Mouse (Mus musculus) embryonic facial prominence, embryonic 15.5 days (tissue): ENCODE data around the gene Hmgcl. TPM values are rescaled to one million over a fixed set of nuclear protein-coding genes. Genes with fewer than 3 reads are reported as not detected.

ENCODE experiments used
- ATAC-seq: fragments of 200-750 bp; cut with Nextera tagmentation; 2 replicates; pipeline ENCODE4 v1.8.0; 2017; ENCODE audit warnings: low read depth, moderate TSS enrichment; ENCODE audit not compliant: insufficient number of reproducible peaks, low FRiP score, low TSS enrichment
- H3K27ac ChIP-seq: fragments of 300-500 bp; sonication (generic); replicated peaks from 2 replicates; pipeline ENCODE4 v1.5.1; 2015; ENCODE audit warnings: mild to moderate bottlenecking, inconsistent platforms
- H3K27me3 ChIP-seq: fragments of 300-500 bp; sonication (generic); 2 replicates; pipeline ENCODE4 v1.6.1; 2015; ENCODE audit warnings: inconsistent platforms
- H3K36me3 ChIP-seq: fragments of 300-500 bp; sonication (generic); 2 replicates; pipeline ENCODE4 v1.6.1; 2015; ENCODE audit warnings: mild to moderate bottlenecking, inconsistent platforms
- H3K4me1 ChIP-seq: fragments of 300-500 bp; sonication (generic); 2 replicates; pipeline ENCODE4 v1.6.1; 2015; ENCODE audit warnings: inconsistent platforms
- H3K4me2 ChIP-seq: fragments of 300-500 bp; sonication (generic); replicated peaks from 2 replicates; pipeline ENCODE4 v1.6.1; 2015; ENCODE audit warnings: mild to moderate bottlenecking, inconsistent platforms
- H3K4me3 ChIP-seq: fragments of 300-500 bp; sonication (generic); replicated peaks from 2 replicates; pipeline ENCODE4 v1.5.1; 2015; ENCODE audit warnings: mild to moderate bottlenecking, inconsistent platforms
- H3K9ac ChIP-seq: fragments of 300-500 bp; sonication (generic); 2 replicates; pipeline ENCODE4 v1.6.1; 2015; ENCODE audit warnings: inconsistent platforms
- H3K9me3 ChIP-seq: fragments of 300-500 bp; sonication (generic); replicated peaks from 2 replicates; pipeline ENCODE4 v1.6.1; 2016; ENCODE audit warnings: inconsistent platforms
- WGBS: fragments of 180-500 bp; shearing (Covaris S2); methylation state at CpG from one replicate; pipeline ENCODE4 v1.1.7; 2015; 5-methylcytosine and 5-hydroxymethylcytosine counted together
- polyA plus RNA-seq: library from polyadenylated mRNA; unstranded; fragments of >200 nt; fragmentation: Nextera tagmentation; extraction: Ambion mirVana; gene quantifications from 2 replicates; pipeline ENCODE4 v1.2.1, GENCODE M21; 2015

Hmgcl gene
- polyA plus RNA-seq, 1 experiment from 2014 or later = 78.2 TPM

GRCm38 (mm10) chr4:135913433-135913832, 32.8 kb upstream of the Hmgcl start:
- Histone ChIP-seq H3K9me3 (no peaks in the 10 kb centered on the region), H3K27ac (no peak overlapping the region), H3K36me3 (no peaks in the 10 kb centered on the region), H3K4me3 (no peak overlapping the region), H3K4me2 (no peak overlapping the region), H3K27me3 (no peaks in the 10 kb centered on the region), H3K4me1 (no peaks in the 10 kb centered on the region), H3K9ac (no peak overlapping the region)
- no peak for ATAC-seq
- 71% methylated on average over 4 of the region's 4 CpGs for WGBS

- Histone ChIP-seq H3K27ac (no peak overlapping the region), H3K27me3 (no peaks in the 10 kb centered on the region), H3K9ac (no peak overlapping the region), H3K36me3 (peaks cover 4% of the 10 kb centered on the region; the same call in 1 of the 2 replicates), H3K4me2 (no peak overlapping the region), H3K9me3 (no peaks in the 10 kb centered on the region), H3K4me1 (peaks cover 11% of the 10 kb centered on the region), H3K4me3 (no peak overlapping the region)
- 91% methylated on average over 13 of the region's 13 CpGs for WGBS
- no peak for ATAC-seq
Observed at GRCm38 (mm10) chr4:135918635-135919279, 27.5 kb upstream of the Hmgcl start.

GRCm38 (mm10) chr4:135919280-135919639, 27.0 kb upstream of the Hmgcl start:
- WGBS = 87% methylated on average over 3 of the region's 3 CpGs
- Histone ChIP-seq H3K9me3 (no peaks in the 10 kb centered on the region), H3K27ac (no peak overlapping the region), H3K4me1 (peaks cover 11% of the 10 kb centered on the region), H3K4me3 (no peak overlapping the region), H3K36me3 (peaks cover 6% of the 10 kb centered on the region; the same call in 1 of the 2 replicates), H3K4me2 (no peak overlapping the region), H3K27me3 (no peaks in the 10 kb centered on the region), H3K9ac (no peak overlapping the region)
- no peak for ATAC-seq

GRCm38 (mm10) chr4:135920304-135921241, 25.7 kb upstream of the Hmgcl start, which contains the start of gene Fuca1:
Gene Fuca1, plus strand, starts transcription at chr4:135920735.
- peak within 1 kb of the TSS; percentile 84 for H3K27ac ChIP-seq
- peak; percentile 94 for ATAC-seq
- H3K4me3 ChIP-seq = peak within 1 kb of the TSS; percentile 81
- H3K4me2 ChIP-seq = peak within 1 kb of the TSS; percentile 92
- peaks cover 11% of the 10 kb centered on the region for H3K4me1 ChIP-seq
- no peaks in the 10 kb centered on the region for H3K27me3 ChIP-seq
- H3K9ac ChIP-seq = peak within 1 kb of the TSS; percentile 63
- peaks cover 9% of the 10 kb centered on the region; the same call in 1 of the 2 replicates for H3K36me3 ChIP-seq
- 2% methylated on average over 60 of the region's 60 CpGs for WGBS
- H3K9me3 ChIP-seq = no peaks in the 10 kb centered on the region

GRCm38 (mm10) chr4:135921257-135922120, 24.8 kb upstream of the Hmgcl start:
- H3K4me2 ChIP-seq = peak overlapping the region; percentile 92
- peak overlapping the region; percentile 81 for H3K4me3 ChIP-seq
- peaks cover 11% of the 10 kb centered on the region for H3K4me1 ChIP-seq
- ATAC-seq = no peak
- H3K9me3 ChIP-seq = no peaks in the 10 kb centered on the region
- H3K36me3 ChIP-seq = peaks cover 16% of the 10 kb centered on the region; the same call in 1 of the 2 replicates
- 4% methylated on average over 26 of the region's 26 CpGs for WGBS
- H3K9ac ChIP-seq = peak overlapping the region; percentile 63
- peak overlapping the region; percentile 84 for H3K27ac ChIP-seq
- H3K27me3 ChIP-seq = no peaks in the 10 kb centered on the region

- Histone ChIP-seq H3K4me2 (peak overlapping the region; percentile 92), H3K4me1 (peaks cover 11% of the 10 kb centered on the region), H3K27ac (peak overlapping the region; percentile 84; the same call in 1 of the 2 replicates), H3K9me3 (no peaks in the 10 kb centered on the region), H3K27me3 (no peaks in the 10 kb centered on the region), H3K4me3 (peak overlapping the region; percentile 81; the same call in 1 of the 2 replicates), H3K36me3 (peaks cover 19% of the 10 kb centered on the region; the same call in 1 of the 2 replicates), H3K9ac (no peak overlapping the region)
- WGBS = 78% methylated on average over 1 of the region's 1 CpGs
- ATAC-seq = no peak
Observed at GRCm38 (mm10) chr4:135922190-135922589, 24.1 kb upstream of the Hmgcl start.

- H3K4me3 ChIP-seq = no peak overlapping the region
- no peak overlapping the region for H3K4me2 ChIP-seq
- no peaks in the 10 kb centered on the region for H3K9me3 ChIP-seq
- ATAC-seq = no peak
- H3K36me3 ChIP-seq = peaks cover 19% of the 10 kb centered on the region; the same call in 1 of the 2 replicates
- no peaks in the 10 kb centered on the region for H3K27me3 ChIP-seq
- WGBS = 92% methylated on average over 2 of the region's 2 CpGs
- no peak overlapping the region for H3K9ac ChIP-seq
- H3K27ac ChIP-seq = no peak overlapping the region
- H3K4me1 ChIP-seq = peaks cover 11% of the 10 kb centered on the region
Observed at GRCm38 (mm10) chr4:135924418-135924817, 21.8 kb upstream of the Hmgcl start.

- Histone ChIP-seq H3K9ac (no peak overlapping the region), H3K27me3 (no peaks in the 10 kb centered on the region), H3K4me1 (peaks cover 11% of the 10 kb centered on the region), H3K27ac (no peak overlapping the region), H3K4me3 (no peak overlapping the region), H3K36me3 (peaks cover 20% of the 10 kb centered on the region; the same call in 1 of the 2 replicates), H3K4me2 (no peak overlapping the region), H3K9me3 (no peaks in the 10 kb centered on the region)
- ATAC-seq = no peak
- WGBS = 87% methylated on average over 5 of the region's 5 CpGs
Observed at GRCm38 (mm10) chr4:135925341-135925740, 20.9 kb upstream of the Hmgcl start.

GRCm38 (mm10) chr4:135926195-135926808, 19.9 kb upstream of the Hmgcl start:
- WGBS = 86% methylated on average over 10 of the region's 10 CpGs
- Histone ChIP-seq H3K27ac (no peak overlapping the region), H3K4me1 (peaks cover 10% of the 10 kb centered on the region), H3K4me2 (no peak overlapping the region), H3K4me3 (no peak overlapping the region), H3K9me3 (no peaks in the 10 kb centered on the region), H3K36me3 (peaks cover 30% of the 10 kb centered on the region), H3K9ac (no peak overlapping the region), H3K27me3 (no peaks in the 10 kb centered on the region)
- ATAC-seq = no peak

- no peak overlapping the region for H3K4me3 ChIP-seq
- H3K9ac ChIP-seq = no peak overlapping the region
- H3K27me3 ChIP-seq = no peaks in the 10 kb centered on the region
- H3K4me2 ChIP-seq = no peak overlapping the region
- 87% methylated on average over 3 of the region's 3 CpGs for WGBS
- no peak for ATAC-seq
- H3K9me3 ChIP-seq = no peaks in the 10 kb centered on the region
- peaks cover 35% of the 10 kb centered on the region for H3K36me3 ChIP-seq
- peaks cover 5% of the 10 kb centered on the region for H3K4me1 ChIP-seq
- H3K27ac ChIP-seq = no peak overlapping the region
Observed at GRCm38 (mm10) chr4:135926861-135927260, 19.4 kb upstream of the Hmgcl start.
